Mouse (Mus musculus) stomach, embryonic 14.5 days (tissue): ENCODE measurements around the gene Prkcq. TPM values are rescaled to one million over a fixed set of nuclear protein-coding genes. Genes with fewer than 3 reads are reported as not detected.

Experiments
- ATAC-seq: fragments of 200-750 bp; cut with Nextera tagmentation; 2 replicates; pipeline ENCODE4 v1.8.0; 2017; ENCODE audit warnings: low read depth, moderate TSS enrichment; ENCODE audit not compliant: insufficient number of reproducible peaks, insufficient read depth, low FRiP score
- H3K27ac ChIP-seq: fragments of 300-500 bp; sonication (generic); 2 replicates; pipeline ENCODE4 v1.5.1; 2014; ENCODE audit warnings: mild to moderate bottlenecking, low read length, moderate library complexity, mixed read lengths
- H3K27me3 ChIP-seq: fragments of 300-500 bp; sonication (generic); 2 replicates; pipeline ENCODE4 v1.6.1; 2014; ENCODE audit warnings: low read length, control low read depth, mixed read lengths; ENCODE audit not compliant: control insufficient read depth, insufficient read depth
- H3K36me3 ChIP-seq: fragments of 300-500 bp; sonication (generic); 2 replicates; pipeline ENCODE4 v1.6.1; 2014; ENCODE audit warnings: mild to moderate bottlenecking, control low read depth, low read length, moderate library complexity, mixed read lengths; ENCODE audit not compliant: control insufficient read depth, insufficient read depth
- H3K4me1 ChIP-seq: fragments of 300-500 bp; sonication (generic); 2 replicates; pipeline ENCODE4 v1.6.1; 2014; ENCODE audit warnings: low read length, control low read depth, mixed read lengths; ENCODE audit not compliant: control insufficient read depth, insufficient read depth
- H3K4me2 ChIP-seq: fragments of 300-500 bp; sonication (generic); replicated peaks from 2 replicates; pipeline ENCODE4 v1.6.1; 2014; ENCODE audit warnings: low read depth, low read length, control low read depth
- H3K4me3 ChIP-seq: fragments of 300-500 bp; sonication (generic); 2 replicates; pipeline ENCODE4 v1.5.1; 2014; ENCODE audit warnings: low read depth, low read length, control low read depth
- H3K9ac ChIP-seq: fragments of 300-500 bp; sonication (generic); replicated peaks from 2 replicates; pipeline ENCODE4 v1.6.1; 2014; ENCODE audit warnings: low read depth, mild to moderate bottlenecking, control low read depth, low read length, moderate library complexity, mixed read lengths
- H3K9me3 ChIP-seq: fragments of 300-500 bp; sonication (generic); 2 replicates; pipeline ENCODE4 v1.6.1; 2016; ENCODE audit warnings: low read depth, low read length, control low read depth; ENCODE audit not compliant: control insufficient read depth
- WGBS: fragments of 180-500 bp; shearing (Covaris S2); extraction: QIAGEN DNeasy Blood & Tissue Kit; methylation state at CpG from one replicate; pipeline ENCODE4 v1.1.7; 2014; 5-methylcytosine and 5-hydroxymethylcytosine counted together
- polyA plus RNA-seq: library from polyadenylated mRNA; unstranded; fragments of >200 nt; fragmentation: Nextera tagmentation; extraction: Ambion mirVana; gene quantifications from 2 replicates; pipeline ENCODE4 v1.2.1, GENCODE M21; 2014

Prkcq gene
- polyA plus RNA-seq, 1 experiment from 2014 or later, result 2.7 TPM

- no peak overlapping the region for H3K27ac ChIP-seq
- H3K9ac ChIP-seq, result no peak overlapping the region
- H3K4me2 ChIP-seq, result no peak overlapping the region
- H3K27me3 ChIP-seq, result no peaks in the 10 kb centered on the region
- 65% methylated on average over 5 of the region's 5 CpGs for whole genome bisulfite sequencing
- H3K4me1 ChIP-seq, result no peaks in the 10 kb centered on the region
- ATAC-seq, result no peak
- no peak overlapping the region for H3K4me3 ChIP-seq
- no peaks in the 10 kb centered on the region for H3K36me3 ChIP-seq
- no peaks in the 10 kb centered on the region for H3K9me3 ChIP-seq
Measured at GRCm38 (mm10) chr2:11203261-11203660, 31.4 kb downstream of the Prkcq start.

GRCm38 (mm10) chr2:11204232-11204631, 32.3 kb downstream of the Prkcq start:
- no peak overlapping the region for H3K27ac ChIP-seq
- no peaks in the 10 kb centered on the region for H3K36me3 ChIP-seq
- no peaks in the 10 kb centered on the region for H3K27me3 ChIP-seq
- H3K4me3 ChIP-seq, result no peak overlapping the region
- H3K4me1 ChIP-seq, result no peaks in the 10 kb centered on the region
- WGBS, result 63% methylated on average over 5 of the region's 5 CpGs
- no peak for ATAC-seq
- no peak overlapping the region for H3K4me2 ChIP-seq
- no peaks in the 10 kb centered on the region for H3K9me3 ChIP-seq
- no peak overlapping the region for H3K9ac ChIP-seq

DNA sequence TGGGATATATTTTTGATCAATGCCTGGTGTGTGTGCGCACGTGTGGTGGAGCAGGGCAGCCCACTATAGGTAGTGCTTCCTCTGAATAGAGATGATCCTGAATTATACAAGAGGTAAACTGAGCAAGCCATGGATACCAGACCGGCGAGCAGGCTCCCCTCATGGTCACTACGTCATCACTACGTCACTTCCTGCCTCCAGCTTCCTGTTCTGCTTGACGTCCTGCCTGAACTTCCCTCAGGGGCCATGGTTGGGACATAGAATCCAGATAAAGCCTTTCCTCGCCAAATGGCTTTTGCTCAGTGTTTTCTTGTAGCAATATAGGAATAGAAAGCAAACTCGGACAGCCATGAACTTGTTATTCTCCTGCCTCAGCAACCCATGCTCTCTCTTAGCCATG, 33.1 kb downstream of the Prkcq start:
- Histone ChIP-seq H3K27me3 (no peaks in the 10 kb centered on the region), H3K36me3 (no peaks in the 10 kb centered on the region), H3K9me3 (no peaks in the 10 kb centered on the region), H3K4me3 (no peak overlapping the region), H3K4me2 (no peak overlapping the region), H3K9ac (no peak overlapping the region), H3K4me1 (no peaks in the 10 kb centered on the region), H3K27ac (no peak overlapping the region)
- no peak for ATAC-seq
- WGBS, result 85% methylated on average over 9 of the region's 9 CpGs

DNA sequence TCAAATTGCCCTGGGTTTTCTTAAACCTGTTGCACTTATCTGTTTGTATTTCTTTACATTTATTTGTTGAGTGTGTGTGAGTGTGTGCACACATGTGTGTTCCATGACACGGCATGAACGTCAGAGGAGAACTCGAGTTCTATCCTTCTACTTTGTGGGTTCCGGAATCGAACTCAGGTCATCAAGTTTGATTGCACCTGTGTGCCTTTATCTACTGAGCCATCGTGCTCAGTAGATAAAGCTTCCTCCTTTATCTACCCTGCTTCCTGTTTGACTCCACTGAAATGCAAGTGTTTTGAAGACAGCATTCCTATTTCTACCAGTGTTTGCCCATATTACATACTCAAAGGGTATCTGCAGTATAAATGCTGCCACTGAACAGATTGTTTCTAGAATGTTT, 33.8 kb downstream of the Prkcq start:
- 89% methylated on average over 6 of the region's 6 CpGs for WGBS
- no peak overlapping the region for H3K9ac ChIP-seq
- no peak overlapping the region for H3K27ac ChIP-seq
- H3K4me2 ChIP-seq, result no peak overlapping the region
- H3K4me1 ChIP-seq, result no peaks in the 10 kb centered on the region
- ATAC-seq, result no peak
- no peaks in the 10 kb centered on the region for H3K36me3 ChIP-seq
- no peak overlapping the region for H3K4me3 ChIP-seq
- no peaks in the 10 kb centered on the region for H3K27me3 ChIP-seq
- H3K9me3 ChIP-seq, result no peaks in the 10 kb centered on the region

DNA sequence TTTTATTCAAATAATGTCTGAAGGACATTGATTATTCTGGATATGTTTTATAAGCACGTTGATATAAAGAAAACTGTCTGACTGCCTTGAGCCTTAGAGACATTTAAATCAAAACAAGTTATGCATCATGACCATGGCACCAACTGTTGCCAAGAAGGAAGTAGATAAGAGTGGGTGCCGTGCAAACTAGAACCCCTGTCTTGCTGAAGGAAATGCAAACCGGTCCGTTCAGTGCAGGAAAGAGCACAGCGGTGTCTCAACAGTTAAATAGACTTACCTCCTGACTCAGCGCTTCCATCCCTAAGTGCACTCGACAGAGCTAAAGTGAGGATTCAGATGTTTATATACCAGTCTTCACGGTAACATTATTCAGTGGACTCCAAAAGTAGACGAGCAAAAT, 36.4 kb downstream of the Prkcq start:
- Histone ChIP-seq H3K27ac (no peak overlapping the region), H3K27me3 (no peaks in the 10 kb centered on the region), H3K4me2 (no peak overlapping the region), H3K9ac (no peak overlapping the region), H3K4me1 (no peaks in the 10 kb centered on the region), H3K9me3 (no peaks in the 10 kb centered on the region), H3K36me3 (no peaks in the 10 kb centered on the region), H3K4me3 (no peak overlapping the region)
- 53% methylated on average over 9 of the region's 9 CpGs for WGBS
- ATAC-seq, result no peak

DNA sequence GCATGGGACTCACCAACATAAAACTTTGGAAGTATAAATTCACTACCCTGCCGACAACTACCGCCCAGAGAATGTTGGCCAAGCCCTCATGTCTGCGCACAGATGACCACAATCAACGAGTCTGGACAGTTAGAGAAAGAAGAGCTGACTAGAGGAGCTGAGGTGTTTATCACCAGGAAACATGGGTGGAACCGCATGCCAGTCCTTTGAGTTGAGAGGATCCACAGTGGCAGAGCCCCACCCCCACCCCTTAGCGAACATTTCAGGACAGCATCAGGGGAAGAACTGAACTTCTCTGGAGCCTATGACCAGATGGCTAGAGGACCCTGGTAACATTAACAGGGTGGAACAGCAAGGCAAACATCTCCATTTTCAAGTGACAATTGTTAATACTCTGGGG, 37.4 kb downstream of the Prkcq start:
- WGBS, result 66% methylated on average over 6 of the region's 6 CpGs
- Histone ChIP-seq H3K27ac (no peak overlapping the region), H3K9ac (no peak overlapping the region), H3K4me1 (no peaks in the 10 kb centered on the region), H3K9me3 (no peaks in the 10 kb centered on the region), H3K4me3 (no peak overlapping the region), H3K36me3 (no peaks in the 10 kb centered on the region), H3K4me2 (no peak overlapping the region), H3K27me3 (no peaks in the 10 kb centered on the region)
- no peak for ATAC-seq

- no peaks in the 10 kb centered on the region for H3K4me1 ChIP-seq
- no peak for ATAC-seq
- no peak overlapping the region for H3K4me3 ChIP-seq
- WGBS, result 74% methylated on average over 8 of the region's 8 CpGs
- H3K4me2 ChIP-seq, result no peak overlapping the region
- no peaks in the 10 kb centered on the region for H3K27me3 ChIP-seq
- no peak overlapping the region for H3K9ac ChIP-seq
- H3K27ac ChIP-seq, result no peak overlapping the region
- no peaks in the 10 kb centered on the region for H3K36me3 ChIP-seq
- H3K9me3 ChIP-seq, result no peaks in the 10 kb centered on the region
Measured at GRCm38 (mm10) chr2:11210241-11210916, 38.5 kb downstream of the Prkcq start.

DNA sequence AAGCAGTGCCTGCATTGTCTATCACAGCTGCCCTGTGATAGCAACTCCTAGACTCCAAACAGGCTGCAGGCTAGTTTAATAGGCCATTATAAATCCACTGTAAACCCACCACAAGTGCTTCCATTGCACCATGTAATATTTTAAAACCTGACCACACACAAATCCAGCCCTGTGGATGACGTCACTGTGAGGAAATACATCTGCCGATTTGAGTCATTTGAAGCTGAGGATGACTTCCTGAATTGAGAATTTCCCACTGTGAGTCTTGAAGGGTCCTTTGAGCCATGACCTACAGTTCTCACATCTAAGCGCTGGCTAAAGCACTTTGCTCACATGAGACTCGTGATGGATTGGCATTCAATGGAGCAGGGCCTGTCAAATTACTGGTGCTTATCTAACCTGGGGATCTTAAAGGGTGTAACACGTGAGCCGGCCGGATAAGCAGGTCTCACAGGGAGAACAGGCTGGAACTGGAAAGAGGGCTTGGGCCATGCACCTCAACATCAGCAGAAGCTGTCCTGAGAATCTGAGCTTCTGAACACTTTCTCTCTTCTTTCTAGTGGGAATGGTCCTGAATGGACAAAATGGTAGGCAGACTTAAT, 40.2 kb downstream of the Prkcq start:
- 29% methylated on average over 7 of the region's 7 CpGs for WGBS
- Histone ChIP-seq H3K4me1 (no peaks in the 10 kb centered on the region), H3K9me3 (no peaks in the 10 kb centered on the region), H3K4me3 (no peak overlapping the region), H3K9ac (no peak overlapping the region), H3K27me3 (no peaks in the 10 kb centered on the region), H3K36me3 (no peaks in the 10 kb centered on the region), H3K4me2 (no peak overlapping the region), H3K27ac (no peak overlapping the region)
- no peak for ATAC-seq

DNA sequence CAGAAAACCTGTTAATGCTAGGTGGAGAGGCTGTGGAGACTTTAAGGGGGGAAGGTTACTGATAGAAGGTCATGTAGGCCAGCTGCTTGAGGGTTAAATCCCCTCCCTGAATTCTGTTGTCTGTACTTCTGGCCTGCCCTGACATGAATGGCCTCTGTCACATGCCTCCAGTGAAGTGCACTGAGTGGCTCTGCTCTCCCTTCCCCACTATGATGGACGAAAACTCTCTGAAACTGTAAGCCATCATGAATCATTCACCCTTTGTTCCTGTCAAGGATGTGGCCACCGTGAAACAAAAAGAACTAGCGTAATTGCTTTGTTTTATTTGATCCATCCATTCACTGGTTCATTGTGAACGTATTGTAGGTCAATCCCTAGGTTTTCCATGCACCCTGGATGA, 44.5 kb downstream of the Prkcq start:
- H3K4me2 ChIP-seq, result no peak overlapping the region
- H3K27ac ChIP-seq, result no peak overlapping the region
- no peak overlapping the region for H3K9ac ChIP-seq
- no peaks in the 10 kb centered on the region for H3K4me1 ChIP-seq
- no peak overlapping the region for H3K4me3 ChIP-seq
- no peaks in the 10 kb centered on the region for H3K36me3 ChIP-seq
- H3K27me3 ChIP-seq, result no peaks in the 10 kb centered on the region
- H3K9me3 ChIP-seq, result no peaks in the 10 kb centered on the region
- no peak for ATAC-seq
- WGBS, result 59% methylated on average over 4 of the region's 4 CpGs
